Mouse (Mus musculus) liver, embryonic 14.5 days (tissue): Measurements from ENCODE around the gene Hpn.

Source experiments
- CTCF ChIP-seq: IDR thresholded peaks from 2 replicates; pipeline ENCODE4 v1.5.1; 2016; ENCODE audit warnings: antibody characterized with exemption, low read depth, control low read depth
- EP300 ChIP-seq: IDR thresholded peaks from 2 replicates; pipeline ENCODE4 v1.6.1; 2016; ENCODE audit warnings: antibody characterized with exemption, low read depth

- TF ChIP-seq CTCF (no peak), EP300 (no peak)
Observed at GRCm38 (mm10) chr7:31057730-31058129, 57.4 kb downstream of the Hpn start.
